Mouse (Mus musculus) forebrain, embryonic 12.5 days (tissue): Measurements from ENCODE around the gene Ak4. TPM values are rescaled to one million over a fixed set of nuclear protein-coding genes. Genes with fewer than 3 reads are reported as not detected.

Experiments used
- ATAC-seq: fragments of 200-750 bp; cut with Nextera tagmentation; 2 replicates; pipeline ENCODE4 v1.8.0; 2017; ENCODE audit warnings: moderate TSS enrichment; ENCODE audit not compliant: low FRiP score
- H3K27ac ChIP-seq: fragments of 300-500 bp; sonication (generic); 2 replicates; pipeline ENCODE4 v1.5.1; 2016; ENCODE audit warnings: mild to moderate bottlenecking
- H3K27me3 ChIP-seq: fragments of 300-500 bp; sonication (generic); 2 replicates; pipeline ENCODE4 v1.6.1; 2016; ENCODE audit warnings: mild to moderate bottlenecking
- H3K36me3 ChIP-seq: fragments of 300-500 bp; sonication (generic); replicated peaks from 2 replicates; pipeline ENCODE4 v1.6.1; 2016; ENCODE audit warnings: mild to moderate bottlenecking
- H3K4me1 ChIP-seq: fragments of 300-500 bp; sonication (generic); 2 replicates; pipeline ENCODE4 v1.6.1; 2016
- H3K4me2 ChIP-seq: fragments of 300-500 bp; sonication (generic); 2 replicates; pipeline ENCODE4 v1.6.1; 2016; ENCODE audit warnings: mild to moderate bottlenecking, moderate library complexity
- H3K4me3 ChIP-seq: fragments of 300-500 bp; sonication (generic); replicated peaks from 2 replicates; pipeline ENCODE4 v1.5.1; 2016; ENCODE audit warnings: mild to moderate bottlenecking
- H3K9ac ChIP-seq: fragments of 300-500 bp; sonication (generic); 2 replicates; pipeline ENCODE4 v1.6.1; 2016; ENCODE audit warnings: mild to moderate bottlenecking
- H3K9me3 ChIP-seq: fragments of 300-500 bp; sonication (generic); 2 replicates; pipeline ENCODE4 v1.6.1; 2016
- WGBS: fragments of 180-500 bp; shearing (Covaris S2); methylation state at CpG from one replicate; pipeline ENCODE4 v1.1.7; 2016; 5-methylcytosine and 5-hydroxymethylcytosine counted together
- polyA plus RNA-seq: library from polyadenylated mRNA; unstranded; fragments of >200 nt; fragmentation: Nextera tagmentation; extraction: Ambion mirVana; gene quantifications from 2 replicates; pipeline ENCODE4 v1.2.1, GENCODE M21; 2016

Ak4 gene
- polyA plus RNA-seq, 1 experiment from 2014 or later, result 17.8 TPM

DNA sequence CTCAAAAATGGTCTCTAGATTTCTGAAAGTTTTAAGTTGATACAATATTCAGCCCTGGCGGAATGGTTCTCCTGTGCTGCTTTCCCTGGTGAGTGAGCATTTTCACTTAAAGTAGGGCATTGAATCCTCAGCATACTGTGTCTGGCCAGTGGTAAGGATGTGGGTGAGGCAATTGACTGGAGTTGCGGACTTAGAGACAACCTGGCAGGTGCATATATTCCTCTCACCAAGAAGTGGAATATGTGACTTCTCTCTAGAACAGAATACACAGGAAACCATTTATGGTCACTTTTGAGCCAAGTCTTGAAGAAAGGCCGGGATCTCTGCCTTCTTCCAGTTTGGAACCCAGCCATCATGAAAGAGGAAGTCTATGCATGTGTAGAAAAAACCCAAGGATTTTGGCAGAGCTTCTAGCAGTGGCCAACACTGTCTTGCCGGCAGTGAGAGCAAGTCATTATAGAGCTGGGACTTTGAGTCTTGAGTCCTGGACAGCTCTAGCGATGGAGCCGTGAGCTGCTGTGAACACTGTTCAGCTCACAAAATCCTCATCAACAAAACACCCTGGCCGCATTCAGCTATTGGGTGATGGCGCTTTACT is 71.3 kb downstream of the Ak4 start:
- Histone ChIP-seq H3K27ac (no peak overlapping the region), H3K27me3 (peaks cover 10% of the 10 kb centered on the region), H3K9ac (no peak overlapping the region), H3K4me2 (no peak overlapping the region), H3K9me3 (no peaks in the 10 kb centered on the region), H3K4me1 (peaks cover 4% of the 10 kb centered on the region; the same call in 1 of the 2 replicates), H3K4me3 (no peak overlapping the region), H3K36me3 (no peaks in the 10 kb centered on the region)
- no peak for ATAC-seq
- WGBS, result 92% methylated on average over 8 of the region's 8 CpGs

DNA sequence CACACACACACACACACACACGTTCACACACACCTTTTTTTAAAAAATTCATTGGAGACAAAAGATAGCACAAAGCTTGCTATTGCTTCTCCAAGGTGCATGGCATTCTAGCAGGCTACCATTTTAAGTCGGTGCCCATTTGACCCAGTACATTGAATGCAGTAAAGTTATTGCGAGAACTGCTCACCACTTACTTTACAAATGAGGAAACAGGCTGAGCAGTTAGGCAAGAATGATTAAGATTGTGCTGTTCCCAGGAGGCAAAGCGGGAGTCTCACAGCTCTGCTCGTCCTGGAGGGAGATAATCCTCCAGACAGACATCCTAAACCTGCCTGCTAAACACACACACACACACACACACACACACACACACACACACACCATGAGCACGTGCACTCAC is 72.6 kb downstream of the Ak4 start:
- H3K36me3 ChIP-seq, result no peaks in the 10 kb centered on the region
- H3K27ac ChIP-seq, result no peak overlapping the region
- ATAC-seq, result no peak
- no peak overlapping the region for H3K4me3 ChIP-seq
- no peaks in the 10 kb centered on the region for H3K9me3 ChIP-seq
- no peak overlapping the region for H3K9ac ChIP-seq
- no peak overlapping the region for H3K4me2 ChIP-seq
- H3K4me1 ChIP-seq, result peaks cover 9% of the 10 kb centered on the region
- 70% methylated on average over 6 of the region's 6 CpGs for WGBS
- H3K27me3 ChIP-seq, result peaks cover 22% of the 10 kb centered on the region

DNA sequence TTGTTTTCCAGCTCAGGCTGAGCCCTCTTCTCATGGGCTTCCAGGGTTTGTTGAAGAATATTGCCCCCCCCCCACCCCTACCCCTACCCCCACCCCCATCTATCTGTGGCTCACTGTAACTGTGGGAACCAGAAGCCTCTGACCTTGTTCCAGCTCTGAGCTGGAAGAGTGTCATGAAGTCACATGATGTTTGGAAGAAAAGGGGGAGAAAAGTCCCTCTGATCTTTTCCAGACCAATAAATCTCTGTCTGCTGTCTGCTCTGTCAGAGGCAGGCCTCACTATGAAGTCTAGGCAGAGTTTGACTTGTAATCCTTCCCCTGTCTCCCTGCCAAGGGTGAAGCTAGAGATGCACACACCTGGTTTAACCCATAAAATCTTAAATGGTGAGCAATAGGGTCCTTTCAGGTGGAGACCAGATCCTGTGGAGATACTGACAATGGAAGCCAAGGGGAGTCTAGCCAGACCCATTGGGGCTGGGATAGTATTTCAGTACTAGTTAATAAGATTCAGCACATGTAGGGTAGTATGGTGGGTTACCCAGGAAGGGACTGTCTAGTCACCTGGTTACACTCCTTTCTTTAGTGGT is 74.6 kb downstream of the Ak4 start:
- Histone ChIP-seq H3K9ac (no peak overlapping the region), H3K36me3 (no peaks in the 10 kb centered on the region), H3K27ac (no peak overlapping the region), H3K4me1 (peaks cover 17% of the 10 kb centered on the region), H3K9me3 (no peaks in the 10 kb centered on the region), H3K4me2 (no peak overlapping the region), H3K4me3 (no peak overlapping the region), H3K27me3 (peaks cover 41% of the 10 kb centered on the region)
- ATAC-seq, result no peak

DNA sequence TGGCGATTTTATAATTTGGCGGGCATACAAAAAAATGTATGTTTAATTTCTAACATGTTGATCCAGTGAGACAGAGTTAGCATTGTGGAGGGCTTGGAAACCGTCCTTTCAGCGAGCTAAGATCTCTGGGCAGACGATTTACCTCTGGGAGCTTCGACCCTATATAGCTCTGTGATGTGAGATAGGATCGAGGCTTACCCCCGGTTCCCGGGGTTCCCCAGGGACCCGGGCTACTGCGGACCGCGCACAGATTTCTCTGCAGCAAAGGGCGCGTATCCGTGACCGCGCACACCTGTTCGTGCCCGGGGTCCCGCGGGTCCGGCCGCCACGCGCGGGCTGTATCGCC is 77.1 kb downstream of the Ak4 start:
- Histone ChIP-seq H3K4me2 (peak overlapping the region; percentile 97), H3K36me3 (no peaks in the 10 kb centered on the region), H3K4me3 (peak overlapping the region; percentile 69), H3K27me3 (peaks cover 50% of the 10 kb centered on the region), H3K9me3 (no peaks in the 10 kb centered on the region), H3K9ac (peak overlapping the region; percentile 62), H3K27ac (no peak overlapping the region), H3K4me1 (peaks cover 17% of the 10 kb centered on the region)
- 1% methylated on average over 28 of the region's 28 CpGs for WGBS
- ATAC-seq, result peak; percentile 33; the same call in 1 of the 2 replicates

DNA sequence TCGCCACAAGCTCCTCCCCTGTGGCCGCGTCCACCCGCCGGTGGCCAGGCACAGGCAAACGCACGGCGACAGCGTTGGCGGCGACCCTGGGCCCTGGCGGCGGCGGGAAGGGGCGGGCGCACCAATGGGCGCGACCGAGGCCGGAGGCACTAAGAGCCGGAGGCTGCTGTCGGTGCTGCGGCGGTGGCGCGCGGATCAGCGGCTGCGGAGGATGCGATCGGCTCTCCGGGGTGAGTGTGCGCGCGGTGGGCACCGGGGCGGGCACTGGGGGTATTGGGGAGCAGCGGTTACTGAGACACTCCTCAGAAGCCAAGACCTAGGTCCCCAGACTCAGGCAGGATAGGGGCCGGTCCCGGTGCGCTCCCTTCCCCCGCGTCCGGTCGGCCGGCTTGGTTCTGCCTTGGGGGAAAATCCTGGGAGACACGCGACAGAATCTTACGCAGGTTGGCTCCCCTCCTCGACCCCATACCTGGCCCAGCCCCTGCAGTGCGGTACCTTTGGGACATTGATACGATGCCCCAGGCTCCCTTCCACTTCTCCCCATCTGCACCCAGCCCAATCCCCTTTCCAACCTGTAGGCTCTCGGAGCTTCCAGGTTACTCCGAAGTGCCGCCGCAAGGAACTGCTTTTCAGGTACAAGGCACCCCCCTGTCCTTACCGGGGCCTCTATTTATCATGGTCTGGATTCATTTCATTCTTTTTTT is 77.6 kb downstream of the Ak4 start, which contains the start of gene Dnajc6:
Gene Dnajc6, plus strand, starts transcription at position 115 of the 704 bp plus-strand sequence.
- WGBS, result under 1% methylated on average over 56 of the region's 57 CpGs
- Histone ChIP-seq H3K36me3 (no peaks in the 10 kb centered on the region), H3K27me3 (peaks cover 55% of the 10 kb centered on the region), H3K4me2 (peak within 1 kb of the TSS; percentile 97), H3K9me3 (no peaks in the 10 kb centered on the region), H3K9ac (peak within 1 kb of the TSS; percentile 62), H3K4me1 (peaks cover 17% of the 10 kb centered on the region), H3K4me3 (peak within 1 kb of the TSS; percentile 69), H3K27ac (no peak within 1 kb of the TSS)
- peak; percentile 76 for ATAC-seq

DNA sequence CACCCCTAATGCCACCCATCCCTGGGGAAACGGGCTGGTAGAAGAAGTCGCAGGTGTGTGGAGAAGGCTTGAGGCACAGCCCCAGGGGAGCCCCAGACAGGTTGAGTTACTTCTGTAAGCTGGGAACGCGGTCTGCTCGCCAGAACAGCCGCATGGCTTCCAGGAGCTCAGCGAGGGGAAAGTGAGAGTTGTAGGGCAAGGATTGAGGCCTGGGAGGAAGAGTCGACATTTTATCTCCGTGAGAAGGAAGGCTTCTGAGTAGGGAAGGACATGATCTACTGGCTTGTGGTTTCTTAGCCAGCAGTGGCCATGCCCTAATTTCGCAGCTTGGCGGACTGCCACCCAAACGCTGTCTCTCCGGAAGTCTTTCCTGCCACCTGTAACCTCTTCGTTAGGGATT is 78.3 kb downstream of the Ak4 start:
- Histone ChIP-seq H3K27ac (no peak overlapping the region), H3K36me3 (no peaks in the 10 kb centered on the region), H3K4me1 (peaks cover 17% of the 10 kb centered on the region), H3K4me2 (peak overlapping the region; percentile 97), H3K27me3 (peaks cover 55% of the 10 kb centered on the region), H3K9me3 (no peaks in the 10 kb centered on the region), H3K4me3 (peak overlapping the region; percentile 69), H3K9ac (no peak overlapping the region)
- no peak for ATAC-seq
- 2% methylated on average over 14 of the region's 14 CpGs for WGBS

DNA sequence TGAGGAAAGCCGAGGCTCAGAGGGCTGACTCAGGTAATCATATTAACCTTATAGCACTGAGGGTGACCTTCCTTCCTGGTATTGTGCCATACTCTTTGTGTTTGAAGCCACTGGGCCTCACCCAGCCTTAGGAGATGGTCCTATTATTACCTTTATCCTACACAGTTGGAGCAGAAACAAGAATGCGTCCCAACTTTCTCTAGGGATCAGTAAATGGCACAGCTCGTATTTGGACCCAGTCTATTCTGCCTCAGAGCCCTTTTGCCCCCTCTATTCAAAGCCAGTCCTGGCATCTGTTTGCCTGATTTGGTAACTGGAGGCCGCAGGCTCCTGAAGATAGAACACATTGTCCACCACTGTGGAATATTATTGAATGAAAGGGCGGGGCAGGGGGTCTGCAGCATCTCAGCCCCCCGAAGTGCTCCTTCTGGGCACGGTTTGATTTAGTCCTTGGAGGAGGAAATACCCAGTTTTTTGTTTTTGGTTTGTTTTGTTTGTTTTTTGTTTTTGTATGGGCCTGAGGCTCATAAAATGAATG is 85.5 kb downstream of the Ak4 start:
- 26% methylated on average over 7 of the region's 7 CpGs for WGBS
- peaks cover 34% of the 10 kb centered on the region for H3K27me3 ChIP-seq

DNA sequence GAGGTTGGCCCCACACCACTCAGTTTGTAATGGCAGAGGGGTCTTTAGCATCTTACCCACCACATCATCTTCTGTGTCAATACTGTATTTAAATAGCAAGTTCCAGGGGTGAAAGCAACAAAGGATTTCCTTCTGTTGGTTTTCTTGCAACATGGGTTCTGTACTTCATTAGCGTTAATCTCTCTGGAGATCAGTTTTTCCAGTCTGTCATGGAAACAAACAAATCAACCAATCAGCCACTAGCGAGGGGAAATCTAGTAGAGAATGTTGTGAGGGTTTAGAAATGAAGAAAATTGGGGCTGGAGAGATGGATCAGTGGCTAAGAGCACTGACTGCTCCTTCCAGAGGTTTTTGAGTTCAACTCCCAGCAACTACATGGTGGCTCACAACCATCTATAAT is 86.9 kb downstream of the Ak4 start:
- ATAC-seq, result no peak
- WGBS, result 68% methylated on average over 2 of the region's 2 CpGs
- Histone ChIP-seq H3K4me3 (no peak overlapping the region), H3K36me3 (no peaks in the 10 kb centered on the region), H3K4me1 (peaks cover 18% of the 10 kb centered on the region), H3K9me3 (no peaks in the 10 kb centered on the region), H3K27me3 (peaks cover 35% of the 10 kb centered on the region), H3K27ac (no peak overlapping the region), H3K4me2 (no peak overlapping the region), H3K9ac (no peak overlapping the region)

More for the DNA sequence above, 85.5 kb downstream of the Ak4 start:
- no peak overlapping the region for H3K4me2 ChIP-seq
- H3K36me3 ChIP-seq, result no peaks in the 10 kb centered on the region
- no peak for ATAC-seq
- H3K4me3 ChIP-seq, result no peak overlapping the region
- H3K27ac ChIP-seq, result no peak overlapping the region
- H3K4me1 ChIP-seq, result peaks cover 18% of the 10 kb centered on the region
- H3K9ac ChIP-seq, result no peak overlapping the region
- H3K9me3 ChIP-seq, result no peaks in the 10 kb centered on the region

DNA sequence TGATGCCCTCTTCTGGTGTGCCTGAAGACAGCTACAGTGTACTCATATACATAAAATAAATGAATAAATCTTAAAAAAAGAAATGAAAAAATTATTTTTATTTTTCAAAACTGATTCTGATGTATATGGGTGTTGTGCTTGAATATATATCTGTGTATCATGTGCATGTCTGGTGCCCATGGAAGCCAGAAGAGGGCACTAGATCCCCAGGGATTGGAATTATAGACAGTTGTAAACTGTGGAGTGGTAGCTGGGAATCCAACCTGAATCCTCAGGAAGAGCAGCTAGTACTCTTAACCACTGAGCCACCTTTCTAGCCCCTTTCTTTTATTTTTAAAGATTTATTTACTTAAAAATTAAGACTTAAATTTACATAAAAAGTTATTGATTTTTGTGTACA is 87.3 kb downstream of the Ak4 start:
- peaks cover 32% of the 10 kb centered on the region for H3K27me3 ChIP-seq
- H3K4me3 ChIP-seq, result no peak overlapping the region
- no peak for ATAC-seq
- no peak overlapping the region for H3K27ac ChIP-seq
- no peak overlapping the region for H3K9ac ChIP-seq
- no peaks in the 10 kb centered on the region for H3K9me3 ChIP-seq
- H3K36me3 ChIP-seq, result no peaks in the 10 kb centered on the region
- no peak overlapping the region for H3K4me2 ChIP-seq
- H3K4me1 ChIP-seq, result peaks cover 18% of the 10 kb centered on the region

DNA sequence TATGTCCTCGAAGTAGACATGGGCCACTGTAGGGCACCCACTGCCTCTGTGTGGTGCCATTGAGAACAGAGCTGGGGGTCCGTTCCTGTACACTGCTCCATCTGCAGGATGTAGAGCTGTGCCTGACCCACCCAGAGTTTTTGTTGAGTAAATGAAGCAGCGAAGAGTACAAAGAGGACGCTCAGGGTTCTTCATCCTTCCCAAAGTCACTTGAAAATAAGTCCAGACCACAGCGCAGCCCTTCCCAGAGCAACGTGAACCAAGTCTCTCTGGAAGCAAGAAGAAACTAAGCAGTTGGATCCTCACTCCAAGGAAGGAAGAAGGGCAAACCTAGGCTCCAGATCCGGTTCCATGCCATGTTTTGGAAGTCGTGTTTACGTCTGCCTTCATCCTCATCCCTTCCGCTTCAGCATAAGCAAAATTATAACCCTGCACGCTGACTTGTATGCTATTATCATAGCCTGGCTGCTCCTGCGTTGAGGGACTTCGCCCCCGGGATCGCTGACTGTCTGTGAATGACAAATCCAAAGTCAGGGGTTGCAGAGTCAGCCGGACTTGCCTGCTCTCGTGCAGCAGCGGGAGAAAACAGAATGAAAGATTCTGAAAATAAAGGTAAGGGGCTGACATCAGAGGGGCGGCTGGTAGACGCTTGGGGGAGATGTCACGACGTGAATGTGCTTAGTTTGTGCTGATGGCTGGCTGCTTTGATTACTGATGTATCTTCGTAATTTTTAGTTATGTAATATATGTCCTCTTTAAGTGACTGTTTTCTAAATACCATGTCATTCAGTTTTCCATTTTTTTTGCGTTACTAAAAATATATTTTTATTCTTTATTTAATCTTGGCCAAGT is 88.7 kb downstream of the Ak4 start:
- peaks cover 18% of the 10 kb centered on the region for H3K4me1 ChIP-seq
- H3K9ac ChIP-seq, result peak overlapping the region; percentile 48
- ATAC-seq, result peak; percentile 37; the same call in 1 of the 2 replicates
- WGBS, result 8% methylated on average over 24 of the region's 24 CpGs
- H3K4me3 ChIP-seq, result peak overlapping the region; percentile 50
- H3K4me2 ChIP-seq, result peak overlapping the region; percentile 89
- peaks cover 26% of the 10 kb centered on the region for H3K27me3 ChIP-seq
- no peaks in the 10 kb centered on the region for H3K36me3 ChIP-seq
- no peaks in the 10 kb centered on the region for H3K9me3 ChIP-seq
- H3K27ac ChIP-seq, result no peak overlapping the region

DNA sequence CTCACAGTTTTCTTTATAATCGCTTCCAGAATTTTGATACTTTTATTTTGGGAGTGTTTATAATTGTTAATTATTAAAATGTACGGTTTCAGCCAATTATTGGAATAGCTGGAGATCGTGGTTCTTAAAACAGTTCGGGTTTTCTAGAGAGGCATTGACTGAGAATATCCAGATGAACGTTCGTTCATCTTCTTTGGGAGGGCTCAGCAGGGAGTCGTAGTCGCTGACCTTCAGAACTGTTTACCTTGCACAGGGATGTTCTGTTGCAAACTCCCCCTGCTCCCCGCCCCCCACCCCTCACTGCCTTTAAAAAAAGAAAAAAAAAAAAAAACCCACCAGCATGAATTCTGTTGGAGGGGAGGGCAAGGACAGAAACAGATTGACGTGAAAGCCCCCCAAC is 89.4 kb downstream of the Ak4 start:
- Histone ChIP-seq H3K27me3 (peaks cover 23% of the 10 kb centered on the region), H3K9ac (peak overlapping the region; percentile 58), H3K4me3 (peak overlapping the region; percentile 43), H3K4me1 (peaks cover 18% of the 10 kb centered on the region), H3K27ac (no peak overlapping the region), H3K9me3 (no peaks in the 10 kb centered on the region), H3K4me2 (peak overlapping the region; percentile 89), H3K36me3 (no peaks in the 10 kb centered on the region)
- ATAC-seq, result peak; percentile 10; the same call in 1 of the 2 replicates
- WGBS, result 1% methylated on average over 10 of the region's 10 CpGs
